Mouse (Mus musculus) lung, postnatal 4 days (tissue): ENCODE data around the gene Pofut1.

Experiments used
- DNase-seq, 2 experiments: peaks; one replicate each; pipeline ENCODE4 v3.0.0; 2021

The Pofut1 gene

GRCm38 (mm10) chr2:153290938-153291928 is 49.9 kb downstream of the Pofut1 start, which contains the start of gene Kif3b:
Gene Kif3b, plus strand, starts transcription at chr2:153291413.
- DNase-seq: peak; percentile 92

GRCm38 (mm10) chr2:153292305-153292861 is 51.0 kb downstream of the Pofut1 start:
- DNase-seq: peak in 1 of 2 experiments; percentile 39

- DNase-seq: no peak
Observed at GRCm38 (mm10) chr2:153295196-153295595, 53.9 kb downstream of the Pofut1 start.

- DNase-seq: no peak
Observed at GRCm38 (mm10) chr2:153297771-153298170, 56.4 kb downstream of the Pofut1 start.

GRCm38 (mm10) chr2:153298460-153298859 is 57.1 kb downstream of the Pofut1 start:
- no peak for DNase-seq

- DNase-seq: peak in 1 of 2 experiments; percentile 24
Observed at GRCm38 (mm10) chr2:153298863-153299262, 57.5 kb downstream of the Pofut1 start.

- DNase-seq: no peak
Observed at GRCm38 (mm10) chr2:153301123-153301522, 59.8 kb downstream of the Pofut1 start.

- no peak for DNase-seq
Observed at GRCm38 (mm10) chr2:153305240-153305639, 63.9 kb downstream of the Pofut1 start.

GRCm38 (mm10) chr2:153308586-153308985 is 67.3 kb downstream of the Pofut1 start:
- DNase-seq: no peak

GRCm38 (mm10) chr2:153309106-153309505 is 67.8 kb downstream of the Pofut1 start:
- no peak for DNase-seq

GRCm38 (mm10) chr2:153310228-153310627 is 68.9 kb downstream of the Pofut1 start:
- DNase-seq: no peak

- no peak for DNase-seq
Observed at GRCm38 (mm10) chr2:153312884-153313283, 71.6 kb downstream of the Pofut1 start.

- DNase-seq: no peak
Observed at GRCm38 (mm10) chr2:153318408-153318807, 77.1 kb downstream of the Pofut1 start.

GRCm38 (mm10) chr2:153319036-153319643 is 77.8 kb downstream of the Pofut1 start:
- DNase-seq: peak; percentile 50 to 58
